22 mouse cellular contexts compared by ENCODE assay signal in genomic region chr3:131483650-131484049, GRCm38 (mm10).
"Had no signal": no experiment of that assay in that cellular context is flagged by ENCODE, and none has a peak within 500 bp of the region (broad histone marks: within the 10 kb centered on the region; RNA-seq: fewer than 3 reads in every experiment).

No protein-coding gene starts in this region.

- H3K4me1 ChIP-seq: limb, embryonic 15.5 days; megakaryocyte, embryonic 14.5 days; midbrain, embryonic 12.5 days; midbrain, embryonic 15.5 days; neural tube, embryonic 12.5 days; stomach, embryonic 15.5 days had no signal

- H3K9me3 ChIP-seq: limb, embryonic 12.5 days; limb, embryonic 15.5 days; midbrain, embryonic 12.5 days; midbrain, embryonic 15.5 days; neural tube, embryonic 12.5 days; neural tube, embryonic 15.5 days; stomach, embryonic 15.5 days had no signal

- DNase-seq: left cerebral cortex, postnatal 4 days; liver, postnatal 0 days; lung, embryonic 14.5 days; lung, postnatal 36 days; retina, postnatal 1 day; right cerebral cortex, postnatal 25 days; spleen, adult 18-20 months; thymus, postnatal 36 days had no signal

- H3K36me3 ChIP-seq: limb, embryonic 12.5 days; limb, embryonic 15.5 days; midbrain, embryonic 12.5 days; midbrain, embryonic 15.5 days; neural tube, embryonic 12.5 days; neural tube, embryonic 15.5 days; stomach, embryonic 15.5 days had no signal

- H3K4me3 ChIP-seq: limb, embryonic 12.5 days; limb, embryonic 15.5 days; megakaryocyte, embryonic 14.5 days; midbrain, embryonic 12.5 days; midbrain, embryonic 15.5 days; neural tube, embryonic 12.5 days; neural tube, embryonic 15.5 days; stomach, embryonic 15.5 days had no signal

- H3K4me2 ChIP-seq: limb, embryonic 12.5 days; limb, embryonic 15.5 days; liver, embryonic 11.5 days; lung, embryonic 14.5 days; midbrain, embryonic 12.5 days; midbrain, embryonic 15.5 days; neural tube, embryonic 12.5 days; neural tube, embryonic 15.5 days; stomach, embryonic 15.5 days had no signal

- H3K9ac ChIP-seq: limb, embryonic 12.5 days; limb, embryonic 15.5 days; liver, embryonic 14.5 days; liver, postnatal 0 days; lung, embryonic 14.5 days; midbrain, embryonic 12.5 days; midbrain, embryonic 15.5 days; neural tube, embryonic 12.5 days; neural tube, embryonic 15.5 days; stomach, embryonic 15.5 days had no signal

- H3K27me3 ChIP-seq: limb, embryonic 15.5 days; stomach, embryonic 15.5 days had no signal

- ATAC-seq: hindbrain, postnatal 0 days; inflammation-experienced regulatory T-cells, adult 6 months; intestine, embryonic 16.5 days; liver, postnatal 0 days; lung, postnatal 0 days; midbrain, embryonic 15.5 days had no signal

- H3K27ac ChIP-seq: hindbrain, postnatal 0 days; limb, embryonic 12.5 days; limb, embryonic 15.5 days; liver, embryonic 14.5 days; midbrain, embryonic 12.5 days; midbrain, embryonic 15.5 days; neural tube, embryonic 12.5 days; neural tube, embryonic 15.5 days; stomach, embryonic 15.5 days had no signal
